Mouse (Mus musculus) liver, embryonic 15.5 days (tissue): ENCODE data around the gene Atp4a. TPM values are rescaled to one million over a fixed set of nuclear protein-coding genes. Genes with fewer than 3 reads are reported as not detected.

Experiments used
- ATAC-seq: fragments of 200-750 bp; cut with Nextera tagmentation; 2 replicates; pipeline ENCODE4 v1.8.0; 2017; ENCODE audit warnings: moderate number of reproducible peaks, mild to moderate bottlenecking, moderate library complexity; ENCODE audit not compliant: insufficient read depth
- H3K27ac ChIP-seq: fragments of 300-500 bp; sonication (generic); replicated peaks from 2 replicates; pipeline ENCODE4 v1.5.1; 2015; ENCODE audit warnings: mild to moderate bottlenecking, inconsistent platforms
- H3K27me3 ChIP-seq: fragments of 300-500 bp; sonication (generic); 2 replicates; pipeline ENCODE4 v1.6.1; 2015; ENCODE audit warnings: mild to moderate bottlenecking, inconsistent platforms
- H3K36me3 ChIP-seq: fragments of 300-500 bp; sonication (generic); replicated peaks from 2 replicates; pipeline ENCODE4 v1.6.1; 2015; ENCODE audit warnings: moderate library complexity, mild to moderate bottlenecking, inconsistent platforms
- H3K4me1 ChIP-seq: fragments of 300-500 bp; sonication (generic); replicated peaks from 2 replicates; pipeline ENCODE4 v1.6.1; 2015; ENCODE audit warnings: inconsistent platforms
- H3K4me2 ChIP-seq: fragments of 300-500 bp; sonication (generic); 2 replicates; pipeline ENCODE4 v1.6.1; 2015; ENCODE audit warnings: moderate library complexity, mild to moderate bottlenecking, inconsistent platforms
- H3K4me3 ChIP-seq: fragments of 300-500 bp; sonication (generic); replicated peaks from 2 replicates; pipeline ENCODE4 v1.5.1; 2015; ENCODE audit warnings: mild to moderate bottlenecking, inconsistent platforms
- H3K9ac ChIP-seq: fragments of 300-500 bp; sonication (generic); 2 replicates; pipeline ENCODE4 v1.6.1; 2015; ENCODE audit warnings: moderate library complexity, mild to moderate bottlenecking, inconsistent platforms
- H3K9me3 ChIP-seq: fragments of 300-500 bp; sonication (generic); replicated peaks from 2 replicates; pipeline ENCODE4 v1.6.1; 2016; ENCODE audit warnings: inconsistent platforms
- WGBS: fragments of 180-500 bp; shearing (Covaris S2); methylation state at CpG from one replicate; pipeline ENCODE4 v1.1.7; 2015; ENCODE audit warnings: mixed read lengths; ENCODE audit not compliant: insufficient replicate concordance; 5-methylcytosine and 5-hydroxymethylcytosine counted together
- polyA plus RNA-seq: library from polyadenylated mRNA; unstranded; fragments of >200 nt; fragmentation: Nextera tagmentation; extraction: Ambion mirVana; gene quantifications from 2 replicates; pipeline ENCODE4 v1.2.1, GENCODE M21; 2015

The Atp4a gene
- polyA plus RNA-seq, 1 experiment from 2014 or later: 1.7 TPM

GRCm38 (mm10) chr7:30761769-30762352 is 49.9 kb downstream of the Atp4a start:
- 20% methylated on average over 4 of the region's 4 CpGs for WGBS
- H3K36me3 ChIP-seq: no peaks in the 10 kb centered on the region
- H3K4me3 ChIP-seq: no peak overlapping the region
- peaks cover 13% of the 10 kb centered on the region for H3K4me1 ChIP-seq
- no peak for ATAC-seq
- H3K4me2 ChIP-seq: no peak overlapping the region
- H3K27me3 ChIP-seq: no peaks in the 10 kb centered on the region; the same call in 1 of the 2 replicates
- H3K9ac ChIP-seq: no peak overlapping the region
- no peaks in the 10 kb centered on the region for H3K9me3 ChIP-seq
- H3K27ac ChIP-seq: no peak overlapping the region

GRCm38 (mm10) chr7:30763456-30763855 is 51.4 kb downstream of the Atp4a start, which contains the start of gene Dmkn:
Dmkn (plus strand) TSS chr7:30763756.
- Histone ChIP-seq H3K9me3 (no peaks in the 10 kb centered on the region), H3K36me3 (no peaks in the 10 kb centered on the region), H3K4me3 (no peak within 1 kb of the TSS), H3K4me2 (no peak within 1 kb of the TSS), H3K27me3 (no peaks in the 10 kb centered on the region; the same call in 1 of the 2 replicates), H3K4me1 (peaks cover 13% of the 10 kb centered on the region), H3K27ac (no peak within 1 kb of the TSS), H3K9ac (no peak within 1 kb of the TSS)
- ATAC-seq: no peak
- WGBS: 40% methylated on average over 5 of the region's 5 CpGs

GRCm38 (mm10) chr7:30765173-30765572 is 53.2 kb downstream of the Atp4a start:
- Histone ChIP-seq H3K4me2 (no peak overlapping the region), H3K9me3 (no peaks in the 10 kb centered on the region), H3K4me3 (no peak overlapping the region), H3K9ac (no peak overlapping the region), H3K27me3 (no peaks in the 10 kb centered on the region; the same call in 1 of the 2 replicates), H3K4me1 (peaks cover 11% of the 10 kb centered on the region), H3K36me3 (no peaks in the 10 kb centered on the region), H3K27ac (no peak overlapping the region)
- no peak for ATAC-seq
- WGBS: 42% methylated on average over 11 of the region's 11 CpGs

GRCm38 (mm10) chr7:30766408-30766807 is 54.4 kb downstream of the Atp4a start:
- H3K4me3 ChIP-seq: no peak overlapping the region
- H3K27ac ChIP-seq: no peak overlapping the region
- H3K9me3 ChIP-seq: no peaks in the 10 kb centered on the region
- no peak for ATAC-seq
- no peaks in the 10 kb centered on the region; the same call in 1 of the 2 replicates for H3K27me3 ChIP-seq
- no peak overlapping the region for H3K4me2 ChIP-seq
- peaks cover 7% of the 10 kb centered on the region for H3K4me1 ChIP-seq
- no peaks in the 10 kb centered on the region for H3K36me3 ChIP-seq
- WGBS: 54% methylated on average over 4 of the region's 4 CpGs
- H3K9ac ChIP-seq: no peak overlapping the region

GRCm38 (mm10) chr7:30769236-30769635 is 57.2 kb downstream of the Atp4a start:
- Histone ChIP-seq H3K4me2 (no peak overlapping the region), H3K9me3 (no peaks in the 10 kb centered on the region), H3K9ac (no peak overlapping the region), H3K36me3 (no peaks in the 10 kb centered on the region), H3K4me3 (no peak overlapping the region), H3K4me1 (no peaks in the 10 kb centered on the region), H3K27ac (no peak overlapping the region), H3K27me3 (no peaks in the 10 kb centered on the region; the same call in 1 of the 2 replicates)
- ATAC-seq: no peak
- 27% methylated on average over 9 of the region's 9 CpGs for WGBS

Other genes with a start within 250 kb of the Atp4a start
- 57.8 and 78.4 TPM in 2 replicates for gene Prodh2, start 218.6 kb upstream of the Atp4a start, polyA plus RNA-seq
- gene Arhgap33, start 177.1 kb upstream of the Atp4a start, polyA plus RNA-seq: 2.6 and 3.0 TPM in 2 replicates
- 4.9 and 5.3 TPM in 2 replicates for gene Hspb6, start 160.0 kb upstream of the Atp4a start, polyA plus RNA-seq
- gene Proser3, start 159.9 kb upstream of the Atp4a start, polyA plus RNA-seq: 2.0 and 2.7 TPM in 2 replicates
- 23.4 and 26.1 TPM in 2 replicates for gene Lin37, start 152.4 kb upstream of the Atp4a start, polyA plus RNA-seq
- gene U2af1l4, start 148.9 kb upstream of the Atp4a start, polyA plus RNA-seq: 32.4 and 35.4 TPM in 2 replicates
- gene Gm49396, start 148.9 kb upstream of the Atp4a start, polyA plus RNA-seq: 3.4 and 4.1 TPM in 2 replicates
- gene Psenen, start 148.6 kb upstream of the Atp4a start, polyA plus RNA-seq: 60.6 and 65.5 TPM in 2 replicates
- gene Igflr1, start 146.8 kb upstream of the Atp4a start, polyA plus RNA-seq: 2.3 and 2.8 TPM in 2 replicates
- gene Kmt2b, start 123.5 kb upstream of the Atp4a start, polyA plus RNA-seq: 2.4 and 2.9 TPM in 2 replicates
- gene Zbtb32, start 113.3 kb upstream of the Atp4a start, polyA plus RNA-seq: 0.17 and 0.22 TPM in 2 replicates
- 0.06 TPM in 1 of 2 replicates, not detected in the other for gene Upk1a, start 99.4 kb upstream of the Atp4a start, polyA plus RNA-seq
- gene Cox6b1, start 86.1 kb upstream of the Atp4a start, polyA plus RNA-seq: 514 and 565 TPM in 2 replicates
- gene Etv2, start 76.4 kb upstream of the Atp4a start, polyA plus RNA-seq: not detected in 2 replicates
- gene Rbm42, start 61.9 kb upstream of the Atp4a start, polyA plus RNA-seq: 49.4 and 54.0 TPM in 2 replicates
- 31.5 and 36.9 TPM in 2 replicates for gene Haus5, start 47.2 kb upstream of the Atp4a start, polyA plus RNA-seq
- not detected in 2 replicates for gene Pmis2, start 40.6 kb upstream of the Atp4a start, polyA plus RNA-seq
- 0.48 and 0.99 TPM in 2 replicates for gene 2200002J24Rik, start 13.3 kb upstream of the Atp4a start, polyA plus RNA-seq
- 97.4 and 105 TPM in 2 replicates for gene Tmem147, start 17.3 kb downstream of the Atp4a start, polyA plus RNA-seq
- gene Gapdhs, start 31.5 kb downstream of the Atp4a start, polyA plus RNA-seq: not detected in 2 replicates
- 0.12 and 0.61 TPM in 2 replicates for gene Sbsn, start 39.3 kb downstream of the Atp4a start, polyA plus RNA-seq
- gene Dmkn, start 51.5 kb downstream of the Atp4a start, polyA plus RNA-seq: 0.32 and 0.99 TPM in 2 replicates
- 0.21 and 2.5 TPM in 2 replicates for gene Krtdap, start 75.7 kb downstream of the Atp4a start, polyA plus RNA-seq
- 0.94 and 1.2 TPM in 2 replicates for gene Ffar2, start 111.6 kb downstream of the Atp4a start, polyA plus RNA-seq
- not detected in 2 replicates for gene Ffar3, start 144.0 kb downstream of the Atp4a start, polyA plus RNA-seq
- gene Ffar1, start 149.4 kb downstream of the Atp4a start, polyA plus RNA-seq: not detected in 2 replicates
- gene Cd22, start 168.1 kb downstream of the Atp4a start, polyA plus RNA-seq: 0.81 and 0.86 TPM in 2 replicates
- gene Mag, start 202.7 kb downstream of the Atp4a start, polyA plus RNA-seq: 0.32 and 0.39 TPM in 2 replicates
- not detected in 2 replicates for gene Hamp2, start 212.5 kb downstream of the Atp4a start, polyA plus RNA-seq
- gene Hamp, start 231.8 kb downstream of the Atp4a start, polyA plus RNA-seq: 22.2 and 25.5 TPM in 2 replicates
- gene Usf2, start 244.6 kb downstream of the Atp4a start, polyA plus RNA-seq: 12.4 TPM in 2 replicates